Mouse (Mus musculus) ZHBTc4 (cell line): ENCODE data around the gene Mdm1.
A peak's percentile ranks its signal among the peaks of the same experiment; 100 is the strongest.
"Not testable (repeated sequence)": the region's sequence is repeated elsewhere in the genome, so short reads cannot be mapped to it uniquely, and the experiment has no call there.

Source experiments
- DNase-seq: peaks from one replicate; pipeline ENCODE4 v3.0.0-alpha.2; 2011; ENCODE audit warnings: low read depth, low spot score

Mdm1 gene

DNA sequence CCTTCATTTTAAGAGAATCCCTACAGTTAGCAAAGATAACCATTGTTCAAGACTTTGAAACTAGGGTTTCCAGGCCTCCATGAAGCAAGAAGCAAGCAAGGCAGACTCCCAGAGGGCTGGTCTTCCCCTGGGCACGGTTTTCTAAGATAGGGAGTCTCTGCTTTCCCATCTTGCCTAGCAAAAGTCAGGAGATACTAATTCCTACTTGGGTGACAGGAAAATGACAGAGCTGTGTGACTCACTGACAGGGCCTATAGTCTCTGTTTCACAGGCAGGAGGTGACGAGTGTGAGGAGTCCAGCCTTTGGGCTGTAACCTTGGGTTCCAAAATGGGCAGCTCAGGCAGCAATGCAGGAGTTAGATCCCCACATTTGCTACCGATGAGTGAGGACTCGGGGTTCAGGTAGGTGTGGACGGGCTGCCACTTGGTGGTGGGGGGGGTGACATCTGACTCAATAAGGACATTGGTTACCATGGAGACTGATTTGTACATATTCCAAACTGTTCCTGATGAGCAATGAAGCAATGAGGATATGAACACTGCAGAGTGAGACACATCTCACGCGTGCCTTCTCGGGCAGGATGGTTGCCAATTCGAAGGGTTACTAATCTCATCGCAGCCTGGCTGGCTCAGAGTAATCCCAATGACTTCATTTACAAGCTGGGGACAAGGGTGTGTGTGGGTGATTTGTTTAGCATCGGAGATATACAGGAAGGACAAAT is 19.0 kb upstream of the Mdm1 start:
- DNase-seq, result no peak

GRCm38 (mm10) chr10:118125236-118125635 is 16.4 kb upstream of the Mdm1 start:
- peak; percentile 72 for DNase-seq

GRCm38 (mm10) chr10:118125776-118126445 is 15.7 kb upstream of the Mdm1 start:
- DNase-seq, result peak; percentile 80

DNA sequence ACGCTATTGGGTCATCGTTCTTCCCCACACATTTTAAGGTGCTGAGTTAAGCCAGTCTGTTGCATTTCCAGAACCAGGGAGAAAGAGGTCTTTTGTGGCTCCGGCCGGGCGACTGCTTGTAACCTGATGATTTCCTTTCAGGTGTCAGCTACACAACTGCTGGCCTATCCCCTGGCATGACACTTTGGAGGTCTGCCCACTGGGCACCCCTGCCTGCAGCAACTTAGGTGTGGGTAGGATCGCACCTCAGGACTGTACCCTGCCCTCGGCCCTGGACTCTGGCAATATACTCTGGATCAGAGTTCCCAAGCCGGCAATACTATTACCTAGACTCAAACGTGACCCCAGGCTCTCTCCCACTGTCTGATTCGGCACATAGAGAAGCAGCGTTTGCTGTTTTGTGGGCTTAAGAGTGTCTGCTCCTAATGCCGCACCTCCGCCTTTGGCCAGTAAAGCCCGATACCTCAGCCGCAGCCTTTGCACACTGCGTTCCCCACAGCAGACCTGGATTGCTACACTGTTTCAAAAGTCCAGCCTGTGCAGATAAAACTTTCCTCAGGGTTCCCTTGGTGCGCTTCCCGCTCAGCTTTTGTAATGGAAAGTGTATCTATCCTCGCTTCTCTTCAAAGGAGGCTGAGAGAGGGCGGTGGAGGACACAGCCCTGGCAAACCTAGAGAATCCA is 12.5 kb upstream of the Mdm1 start:
- peak; percentile 49 for DNase-seq

DNA sequence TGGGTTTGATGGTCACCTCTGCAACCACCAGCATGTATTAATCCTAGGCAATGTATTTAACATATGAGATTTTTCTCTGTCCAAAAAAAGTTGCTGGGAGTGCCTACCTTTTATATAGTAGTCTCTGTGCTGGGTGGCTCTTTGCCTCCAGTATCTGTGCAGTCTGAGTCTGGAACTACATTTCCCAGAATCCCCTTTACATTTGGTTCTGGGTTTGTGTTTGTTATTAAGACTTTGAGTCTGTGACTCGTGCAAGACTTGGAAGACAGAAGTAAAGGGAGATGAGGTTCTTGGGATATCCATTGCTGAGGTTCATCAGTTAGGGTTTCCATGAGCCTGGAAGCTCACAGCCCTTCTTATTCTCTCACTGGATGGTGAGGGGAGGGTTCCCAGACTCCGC is 11.6 kb upstream of the Mdm1 start:
- DNase-seq, result no peak

DNA sequence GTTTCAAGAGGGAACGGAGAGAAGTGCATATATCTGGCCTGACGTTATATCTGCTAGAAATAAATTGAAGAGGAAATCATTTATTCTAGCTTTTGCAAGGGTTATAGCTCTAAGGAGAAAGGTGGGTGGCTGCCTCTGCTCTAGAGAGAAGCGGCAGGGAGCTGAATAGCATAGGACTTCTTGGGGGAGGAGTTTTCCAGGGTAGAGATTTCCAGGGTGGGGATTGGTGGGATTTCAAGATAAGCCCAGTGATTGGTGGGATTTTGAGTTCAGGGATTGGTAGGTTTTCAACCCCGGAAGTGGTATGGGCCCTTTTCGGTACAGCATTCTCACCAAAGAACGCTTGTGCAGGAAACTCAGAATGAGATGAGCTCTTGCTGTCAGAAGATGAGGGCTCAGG is 8.6 kb upstream of the Mdm1 start:
- peak; percentile 54 for DNase-seq

DNA sequence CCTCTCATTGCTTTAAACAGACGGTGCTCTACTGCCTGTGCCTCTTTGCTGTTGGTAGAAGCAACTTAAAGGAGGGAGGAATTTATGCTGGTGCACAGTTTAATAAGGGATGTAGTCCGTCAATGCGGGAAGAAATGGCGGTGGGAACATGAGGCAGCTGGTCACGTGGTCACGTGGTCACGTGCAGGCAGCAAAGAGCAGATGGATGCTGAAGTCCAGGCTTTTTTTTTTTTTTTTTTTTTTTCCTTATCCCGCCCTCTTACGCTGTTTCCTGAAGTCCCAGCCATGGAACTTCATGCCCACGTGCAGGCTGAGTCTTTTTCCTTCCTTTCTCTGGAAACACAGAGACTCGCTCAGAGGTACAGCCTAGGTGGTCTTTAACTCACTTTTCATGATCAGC is 3.1 kb upstream of the Mdm1 start:
- no peak for DNase-seq

DNA sequence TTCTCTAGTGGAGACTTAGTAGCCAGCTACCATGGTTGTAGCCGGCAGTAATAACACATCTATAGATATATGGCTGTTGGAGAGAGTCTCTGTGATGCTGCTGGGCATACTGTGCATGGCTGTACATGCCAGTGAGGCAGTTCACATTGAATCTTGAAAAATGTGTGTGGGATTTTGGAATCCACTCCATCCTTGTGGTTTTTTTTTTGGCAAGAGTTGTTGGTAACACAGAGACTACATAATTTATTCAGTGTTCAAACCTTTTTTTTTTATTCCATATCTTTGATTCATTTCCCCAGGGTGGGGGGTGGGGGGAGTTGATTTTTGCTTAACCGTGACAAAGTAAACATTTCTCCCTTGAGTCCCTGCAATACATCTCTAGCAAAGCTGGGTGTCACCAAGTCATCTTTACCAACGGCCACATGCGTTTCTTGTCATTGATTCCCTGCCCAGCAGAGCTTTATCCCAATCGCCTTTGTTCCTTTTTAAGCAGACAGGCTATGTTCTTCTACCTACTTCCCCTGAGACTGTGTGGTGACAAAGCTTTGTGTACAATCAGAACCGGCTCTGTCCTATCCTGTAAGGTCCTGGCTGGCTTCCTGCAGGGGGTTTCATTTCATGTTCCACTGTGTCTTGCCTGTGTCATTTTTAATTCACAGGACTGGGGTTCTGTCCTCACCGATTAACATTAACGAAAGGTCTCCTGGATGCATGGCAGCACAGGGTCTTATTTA is 1.6 kb upstream of the Mdm1 start:
- DNase-seq, result no peak

- DNase-seq, result no peak
These were observed 532 bp downstream of the Mdm1 start for GRCm38 (mm10) chr10:118141884-118142801.

- no peak for DNase-seq
These were observed 7.8 kb downstream of the Mdm1 start for GRCm38 (mm10) chr10:118149381-118149780.

DNA sequence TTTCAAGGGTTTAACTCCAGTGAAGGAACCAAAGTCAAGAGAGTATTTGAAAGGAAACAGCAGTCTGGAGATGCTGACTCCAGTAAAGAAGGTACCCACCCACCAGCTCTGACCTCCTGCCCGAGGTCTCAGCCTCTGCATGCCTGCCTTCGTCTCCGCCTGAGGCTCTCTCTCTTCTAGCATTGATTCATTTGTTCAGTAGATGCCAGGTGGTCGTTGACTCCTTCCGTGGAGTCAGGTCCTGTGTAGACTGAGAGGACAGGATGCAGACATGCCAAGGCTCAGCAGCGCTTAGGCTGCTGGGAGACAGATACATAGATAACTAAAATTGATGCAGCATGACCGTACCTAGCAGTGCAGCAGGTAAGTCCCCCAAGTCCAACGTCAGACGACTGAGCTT is 9.3 kb downstream of the Mdm1 start:
- DNase-seq, result no peak

DNA sequence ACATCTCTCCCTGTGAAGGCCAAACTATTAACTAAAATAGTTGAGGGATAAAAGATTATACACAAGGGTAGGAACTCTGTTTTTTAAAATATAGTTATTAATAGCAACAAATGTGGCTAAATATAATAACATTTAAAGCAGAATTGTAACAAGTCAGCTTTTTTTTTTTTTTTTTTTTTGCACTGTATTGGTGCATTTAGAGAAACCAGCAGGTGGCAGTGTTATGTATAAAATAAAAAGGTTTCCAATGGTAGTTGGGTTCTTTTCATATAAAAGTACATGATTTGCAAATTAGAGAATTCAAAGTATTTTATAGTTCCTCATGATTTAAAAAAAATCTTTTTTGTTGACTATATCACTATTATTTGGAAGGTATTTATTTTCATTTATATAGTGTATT is 14.3 kb downstream of the Mdm1 start:
- no peak for DNase-seq

GRCm38 (mm10) chr10:118161131-118161530 is 19.5 kb downstream of the Mdm1 start:
- no peak for DNase-seq

- DNase-seq, result peak; percentile 82
These were observed 27.6 kb downstream of the Mdm1 start for GRCm38 (mm10) chr10:118169212-118169611.

DNA sequence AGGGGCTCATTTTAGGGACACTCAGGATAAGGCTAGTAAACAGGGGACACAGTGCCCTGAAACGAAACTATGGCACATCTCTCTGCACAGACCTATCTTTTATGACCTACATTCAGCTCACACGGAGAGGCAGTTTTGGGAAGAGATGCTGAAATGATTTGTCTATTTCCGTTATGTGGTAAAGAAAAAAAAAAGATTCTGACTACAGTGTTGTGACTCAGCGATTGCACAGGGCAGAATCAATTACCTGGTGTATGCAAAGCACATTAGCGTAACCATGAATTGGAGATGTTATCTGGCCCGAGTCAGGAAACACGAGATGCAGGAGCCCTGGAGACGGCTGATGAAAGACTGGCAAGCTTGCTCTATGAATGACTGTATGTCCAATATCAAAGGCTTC is 30.8 kb downstream of the Mdm1 start:
- DNase-seq, result no peak

- DNase-seq, result no peak
These were observed 31.3 kb downstream of the Mdm1 start for GRCm38 (mm10) chr10:118172876-118173275.

- not testable (repeated sequence) for DNase-seq
These were observed 33.9 kb downstream of the Mdm1 start for GRCm38 (mm10) chr10:118175542-118175941.

- DNase-seq, result no peak
These were observed 37.1 kb downstream of the Mdm1 start for GRCm38 (mm10) chr10:118178735-118179151.

DNA sequence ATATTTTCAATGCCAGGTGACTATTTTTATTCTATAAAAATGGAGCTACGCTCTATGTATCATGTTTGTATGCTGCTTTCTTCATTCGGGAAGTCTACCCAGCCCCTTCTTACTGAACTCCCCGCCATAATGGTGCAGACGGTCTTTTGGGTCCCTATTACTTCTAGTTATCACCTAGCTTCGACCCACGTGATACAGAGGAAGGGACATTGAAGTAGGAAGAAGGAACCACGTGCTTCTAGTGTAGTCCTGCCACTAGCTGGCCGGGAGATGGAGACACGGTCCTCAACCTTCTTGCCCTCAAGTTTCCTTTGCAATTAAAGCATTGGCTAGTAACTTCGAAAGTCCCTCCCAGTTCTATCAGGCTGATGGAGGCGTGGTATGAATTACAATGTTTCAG is 37.7 kb downstream of the Mdm1 start:
- DNase-seq, result no peak

- peak; percentile 17 for DNase-seq
These were observed 53.5 kb downstream of the Mdm1 start for GRCm38 (mm10) chr10:118195150-118195549.

DNA sequence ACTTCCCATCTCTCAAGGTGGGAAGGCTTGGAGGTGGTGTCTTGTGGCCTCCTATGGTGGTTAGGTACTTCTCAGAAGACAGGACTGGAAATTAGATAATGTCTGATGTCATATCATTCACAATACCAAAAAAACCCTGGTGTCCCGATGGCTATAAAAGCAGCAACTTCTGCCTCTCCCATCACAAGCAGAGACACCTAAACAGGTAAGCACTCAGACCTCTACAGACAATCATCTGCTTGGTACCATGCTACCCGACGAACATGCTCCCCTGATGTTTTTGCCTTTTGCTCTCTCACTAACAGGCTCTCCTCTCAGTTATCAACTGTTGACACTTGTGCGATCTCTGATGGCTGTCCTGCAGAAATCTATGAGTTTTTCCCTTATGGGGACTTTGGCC is 63.0 kb downstream of the Mdm1 start, which contains the start of gene Il22:
Gene Il22 (plus strand): TSS at position 301 of the 400 bp plus-strand sequence.
- DNase-seq, result no peak
